Mouse (Mus musculus) small intestine, adult 2 months (tissue): ENCODE measurements around the gene Osm.

Source experiments
- CTCF ChIP-seq: fragments of 200-500 bp; IDR thresholded peaks from 2 replicates; pipeline ENCODE4 v1.5.1; 2012; ENCODE audit warnings: low read depth, mild to moderate bottlenecking, control low read depth, inconsistent platforms, low read length, moderate library complexity, mixed read lengths; ENCODE audit not compliant: insufficient replicate concordance, insufficient read length; ENCODE audit errors: extremely low read depth
- POLR2A ChIP-seq: fragments of 200-500 bp; IDR thresholded peaks from 2 replicates; pipeline ENCODE4 v1.6.1; 2012; ENCODE audit warnings: low read depth, mild to moderate bottlenecking, control low read depth, inconsistent platforms, low read length, moderate library complexity

DNA sequence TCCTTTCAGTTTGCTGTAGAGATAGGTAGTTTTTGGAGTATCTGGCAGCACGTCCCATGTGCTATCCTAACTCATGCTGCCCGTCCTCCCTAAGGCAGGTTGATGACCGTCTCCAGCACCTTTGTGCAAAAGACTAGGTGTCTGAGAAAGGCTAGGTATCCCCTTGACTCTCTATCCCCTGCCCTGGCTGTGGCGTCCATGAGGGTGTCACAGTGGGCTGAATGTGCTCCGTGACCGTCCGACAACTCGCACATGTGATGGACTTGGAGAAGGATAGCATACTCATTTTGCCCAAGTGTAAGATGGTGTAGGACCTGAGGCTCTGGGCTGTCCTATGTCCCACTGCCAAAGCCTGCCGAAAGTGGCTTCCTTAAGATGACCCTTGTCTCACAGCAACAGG lies 28.6 kb upstream of the Osm start:
- no peak for TF ChIP-seq CTCF
- no peak for TF ChIP-seq POLR2A
